Mouse (Mus musculus): ENCODE measurements around the gene Scarf1. TPM values are rescaled to one million over a fixed set of nuclear protein-coding genes. Genes with fewer than 3 reads are reported as not detected.

Scarf1 gene
- total RNA-seq, 2 experiments from 2014 or later = 1.1 to 1.2 TPM

Small RNA genes lying within 50 kb of the gene (microRNA-seq; reads per million reads assigned to microRNA genes)
- gene Mir22 (11,502 to 12,372 reads per million in 2 experiments), gene Mir3971 (0 reads per million in 2 experiments)

Other genes starting within 250 kb of the Scarf1 start
- 10 to 100 TPM; 47.2 to 49.9 TPM for gene Rpa1, start 165.2 kb upstream of the Scarf1 start, total RNA-seq (2021)
- gene Smyd4, start 165.1 kb upstream of the Scarf1 start, total RNA-seq (2021) = 10 to 100 TPM; 13.7 to 17.5 TPM
- gene Serpinf1, start 90.8 kb upstream of the Scarf1 start, total RNA-seq (2021) = 10 to 100 TPM; 12.6 to 12.7 TPM
- under 1 TPM in 1 of 2 experiments, not detected in 1; 0.35 TPM for gene Serpinf2, start 73.9 kb upstream of the Scarf1 start, total RNA-seq (2021)
- 10 to 100 TPM; 18.7 to 19.4 TPM for gene Wdr81, start 58.8 kb upstream of the Scarf1 start, total RNA-seq (2021)
- gene Tlcd2, start 51.8 kb upstream of the Scarf1 start, total RNA-seq (2021) = under 1 TPM; 0.91 to 1.00 TPM
- 100 to 1,000 TPM; 128 to 134 TPM for gene Prpf8, start 26.7 kb upstream of the Scarf1 start, total RNA-seq (2021)
- gene Rilp, start 3.4 kb upstream of the Scarf1 start, total RNA-seq (2021) = 1 to 10 TPM; 1.6 to 1.8 TPM
- 10 to 100 TPM; 49.9 to 50.9 TPM for gene Slc43a2, start 18.2 kb downstream of the Scarf1 start, total RNA-seq (2021)
- gene Pitpna, start 74.6 kb downstream of the Scarf1 start, total RNA-seq (2021) = 100 to 1,000 TPM; 330 to 343 TPM
- gene Inpp5k, start 117.4 kb downstream of the Scarf1 start, total RNA-seq (2021) = 10 to 100 TPM; 36.1 to 36.6 TPM
- gene Myo1c, start 137.0 kb downstream of the Scarf1 start, total RNA-seq (2021) = 10 to 100 TPM; 20.9 to 25.1 TPM
- 100 to 1,000 TPM; 126 to 132 TPM for gene Crk, start 165.7 kb downstream of the Scarf1 start, total RNA-seq (2021)
- 1,000 to 10,000 TPM in 1 of 2 experiments, 100 to 1,000 TPM in 1; 948 to 1,014 TPM for gene Ywhae, start 219.3 kb downstream of the Scarf1 start, total RNA-seq (2021)